Mouse (Mus musculus): ENCODE measurements at regions not wholly inside any gene's neighbourhood (a gene's known extent, or its start where the extent isn't known, plus 50 kb on each side); places are given as distances from the start of the nearest gene placed in this dataset.

- peak in 1 of 2 experiments; percentile 17 for DNase-seq (ENCODE audit: inconsistent age in 2 of 2, low spot score in 1 of 2)
Measured at GRCm38 (mm10) chr1:77589423-77589822, 74.5 kb upstream of the Epha4 start.

DNA sequence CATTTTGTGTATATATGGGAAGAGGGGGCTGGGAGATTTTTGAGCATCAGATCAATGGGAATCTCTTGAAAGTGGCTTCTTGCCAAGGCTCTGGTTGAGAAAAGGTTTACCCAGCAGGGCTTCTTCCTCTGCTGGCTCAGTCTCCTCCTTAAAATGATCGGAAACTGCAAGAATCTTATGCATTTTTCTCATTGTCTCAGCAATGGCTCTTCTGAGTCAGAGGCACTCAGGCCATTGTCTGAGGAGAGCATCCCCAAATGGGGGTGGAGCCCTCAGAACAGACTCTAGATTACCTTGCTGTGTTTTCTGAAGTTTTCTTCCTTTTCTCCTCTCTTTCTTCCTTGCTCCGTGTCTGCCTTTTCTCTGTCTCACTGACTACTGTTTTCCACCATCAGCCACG lies 70.6 kb upstream of the Epha4 start:
- no peak for DNase-seq (ENCODE audit: inconsistent age in 2 of 2, low spot score in 1 of 2)

DNA sequence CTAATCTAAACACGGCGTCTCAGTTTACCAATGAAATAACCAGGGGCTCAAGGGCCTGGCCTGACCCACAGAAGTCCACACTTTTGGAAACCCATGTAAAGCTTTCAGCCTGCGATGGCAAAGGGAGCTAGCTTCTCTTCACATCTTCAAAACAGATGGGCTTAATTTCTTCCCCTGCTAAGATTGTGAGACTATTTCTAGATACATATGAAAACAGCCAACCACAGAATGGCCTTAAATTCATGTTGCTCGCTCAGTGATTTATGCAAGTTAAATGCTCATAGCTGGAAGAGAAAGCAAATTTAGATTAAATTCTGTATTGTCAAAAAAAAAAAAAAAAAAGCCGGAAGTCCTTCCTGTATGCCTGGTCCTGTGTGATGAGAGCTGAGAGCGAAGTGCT lies 53.2 kb upstream of the Epha4 start:
- no peak for DNase-seq (ENCODE audit: inconsistent age in 2 of 2, low spot score in 1 of 2)

DNA sequence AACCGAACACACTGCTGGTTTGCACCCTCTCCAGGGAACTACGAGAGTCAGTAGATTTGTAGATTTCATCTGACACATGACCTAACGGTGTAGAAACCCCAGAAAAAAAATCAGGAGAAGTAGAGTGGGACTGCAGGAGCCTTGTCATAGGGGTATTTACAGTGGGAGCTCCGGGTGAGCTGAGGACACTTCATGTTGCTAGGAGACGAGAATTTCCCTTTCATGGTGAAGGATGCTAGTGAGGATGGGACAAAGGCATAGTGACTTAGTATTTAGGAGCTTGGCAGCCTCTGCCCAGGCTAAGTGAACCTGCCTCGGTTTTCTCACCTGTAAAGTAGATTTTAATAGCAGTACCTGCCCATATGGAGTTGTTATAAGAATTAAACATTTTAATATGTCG lies 52.8 kb upstream of the Epha4 start:
- DNase-seq (ENCODE audit: inconsistent age in 2 of 2, low spot score in 1 of 2), result no peak
